ENCODE assay signal across 9 mouse cellular contexts in genomic region chr5:112520826-112521702, GRCm38 (mm10). TPM values are rescaled to one million over a fixed set of nuclear protein-coding genes. Genes with fewer than 3 reads are reported as not detected.
DNase-seq lines count a peak whose midpoint lies in the region; ATAC-seq and TF ChIP-seq lines count a peak whose summit lies in the region.
"Had no signal": no experiment of that assay in that cellular context is flagged by ENCODE, and none has a peak within 500 bp of the region (broad histone marks: within the 10 kb centered on the region; RNA-seq: fewer than 3 reads in every experiment).

No protein-coding gene starts in this region.

- 0 out of 2 replicates have a peak, but pooled peaks have one; percentile 66 for TF ChIP-seq EP300 in ES-Bruce4 (IDR thresholded peaks at IDR 0.05; ENCODE audit: insufficient read depth, low read depth, low read length)

- TF ChIP-seq POLR2A in ES-Bruce4 (IDR thresholded peaks at IDR 0.05; ENCODE audit: insufficient read depth, low read length) = no peak

- no peak overlapping the region for H3K4me3 ChIP-seq in ES-Bruce4 (ENCODE audit: low read depth, low read length)
- H3K4me3 ChIP-seq in forebrain, embryonic 14.5 days (ENCODE audit: low read depth, low read length) = no peak overlapping the region

- no peaks in the 10 kb centered on the region for H3K27me3 ChIP-seq in ES-Bruce4 (ENCODE audit: control insufficient read depth, insufficient read depth, low read length, poor library complexity, severe bottlenecking)
- no peaks in the 10 kb centered on the region for H3K27me3 ChIP-seq in forebrain, embryonic 14.5 days (replicated peaks; ENCODE audit: control insufficient read depth, insufficient read depth, low read length)

- no peak for TF ChIP-seq CTCF in ES-Bruce4 (IDR thresholded peaks at IDR 0.05; ENCODE audit: low read depth, low read length)

- no peaks in the 10 kb centered on the region for H3K9me3 ChIP-seq in ES-Bruce4 (replicated peaks; ENCODE audit: control insufficient read depth, insufficient read depth, low read length, poor library complexity, severe bottlenecking)
- no peaks in the 10 kb centered on the region for H3K9me3 ChIP-seq in forebrain, embryonic 14.5 days (replicated peaks; ENCODE audit: control insufficient read depth, low read length)

- no peak overlapping the region; the same call in 1 of the 2 replicates for H3K4me2 ChIP-seq in forebrain, embryonic 14.5 days (ENCODE audit: low read length)

- peak; percentile 85 for DNase-seq in ZHBTc4 (ENCODE audit: low read depth, low spot score)
- DNase-seq in forebrain, embryonic 14.5 days (ENCODE audit: low spot score) = peak; percentile 82
- DNase-seq in mesoderm, embryonic 11.5 days (ENCODE audit: low read depth, low spot score) = peak; percentile 86
- no peak for DNase-seq in gastrocnemius, postnatal 4 days (ENCODE audit: low spot score in 2 of 2)
- DNase-seq in gastrocnemius, postnatal 10 days = no peak
- no peak for DNase-seq in heart, postnatal 25 days (ENCODE audit: low spot score)

- peak; percentile 78 for ATAC-seq in forebrain, embryonic 14.5 days
- no peak for ATAC-seq in megakaryocyte-erythroid progenitor cell, adult 5-6 weeks (replicated peaks; ENCODE audit: low FRiP score, low TSS enrichment, poor library complexity, severe bottlenecking)

- no peak overlapping the region for H3K27ac ChIP-seq in ES-Bruce4 (ENCODE audit: insufficient read depth, low read length)
- H3K27ac ChIP-seq in forebrain, embryonic 14.5 days (ENCODE audit: low read depth, low read length) = peak overlapping the region; percentile 75

- intact Hi-C loops in heart, postnatal 25 days (cut with DNase I) = no loop called here

- H3K9ac ChIP-seq in ES-Bruce4 (ENCODE audit: low read depth, poor library complexity, severe bottlenecking) = no peak overlapping the region
- peak overlapping the region; percentile 10; the same call in 1 of the 2 replicates for H3K9ac ChIP-seq in forebrain, embryonic 14.5 days (ENCODE audit: low read length)

- 6% methylated on average over 8 of the region's 8 CpGs for WGBS in forebrain, embryonic 14.5 days

- H3K36me3 ChIP-seq in ES-Bruce4 (ENCODE audit: control insufficient read depth, insufficient read depth, low read length, poor library complexity, severe bottlenecking) = no peaks in the 10 kb centered on the region
- no peaks in the 10 kb centered on the region for H3K36me3 ChIP-seq in forebrain, embryonic 14.5 days (ENCODE audit: control insufficient read depth, insufficient read depth, low read length)

- H3K4me1 ChIP-seq in ES-Bruce4 (ENCODE audit: control insufficient read depth, insufficient read depth, low read length) = peaks cover 11% of the 10 kb centered on the region
- peaks cover 38% of the 10 kb centered on the region for H3K4me1 ChIP-seq in forebrain, embryonic 14.5 days (ENCODE audit: control insufficient read depth, insufficient read depth, low read length)

RNA-seq across cellular contexts. Expression of gene Sez6l, which starts 55.9 kb away (rescaled TPM):
- 0.16 TPM in 1 of 2 replicates, not detected in the other for polyA plus RNA-seq in ES-Bruce4 (2011; ENCODE audit: insufficient read depth, insufficient read length, low read depth, missing spikeins)
- 22.1 and 27.9 TPM in 2 replicates for polyA plus RNA-seq in forebrain, embryonic 14.5 days (2014; fragmentation: Nextera tagmentation; extraction: Ambion mirVana)
- total RNA-seq in gastrocnemius, postnatal 4 days (2021) = under 1 TPM; 0.44 to 0.52 TPM
- total RNA-seq in gastrocnemius, postnatal 10 days (2021) = under 1 TPM; 0.42 to 0.72 TPM
- under 1 TPM; 0.16 to 0.20 TPM for total RNA-seq in heart, postnatal 25 days (2021)
- not detected in 2 replicates for total RNA-seq in megakaryocyte-erythroid progenitor cell, adult 5-6 weeks (2014; fragmentation: Nextera tagmentation)
- total RNA-seq in megakaryocyte-erythroid progenitor cell, adult 5-6 weeks (2017) = not detected in 2 replicates
- total RNA-seq: MEL had no signal

Comparison
In these comparisons a context has a peak if more than half of its experiments do, and no peak if none do; other contexts are left out.
1. DNase-seq: peak in ZHBTc4 (single experiment), forebrain, embryonic 14.5 days (single experiment) and mesoderm, embryonic 11.5 days (single experiment); none in gastrocnemius, postnatal 4 days (0 of 2), gastrocnemius, postnatal 10 days (single experiment) and heart, postnatal 25 days (single experiment).